Mouse (Mus musculus) embryonic facial prominence, embryonic 11.5 days (tissue): ENCODE results near the gene Rnf208. TPM values are rescaled to one million over a fixed set of nuclear protein-coding genes. Genes with fewer than 3 reads are reported as not detected.

Experiments used
- polyA plus RNA-seq: library from polyadenylated mRNA; unstranded; fragments of >200 nt; fragmentation: Nextera tagmentation; extraction: Ambion mirVana; gene quantifications from 2 replicates; pipeline ENCODE4 v1.2.1, GENCODE M21; 2014

Gene Rnf208
- polyA plus RNA-seq, 1 experiment from 2014 or later, result 7.4 TPM

Other genes with a start within 250 kb of the Rnf208 start
- gene Nsmf, start 187.9 kb upstream of the Rnf208 start, polyA plus RNA-seq, result 29.5 and 36.2 TPM in 2 replicates
- not detected in 2 replicates for gene Entpd8, start 162.0 kb upstream of the Rnf208 start, polyA plus RNA-seq
- 0.13 TPM in 1 of 2 replicates, not detected in the other for gene Noxa1, start 147.1 kb upstream of the Rnf208 start, polyA plus RNA-seq
- 16.8 and 17.0 TPM in 2 replicates for gene Nrarp, start 61.5 kb upstream of the Rnf208 start, polyA plus RNA-seq
- 1.9 and 2.6 TPM in 2 replicates for gene Tor4a, start 45.4 kb upstream of the Rnf208 start, polyA plus RNA-seq
- 90.5 and 92.2 TPM in 2 replicates for gene Nelfb, start 30.8 kb upstream of the Rnf208 start, polyA plus RNA-seq
- gene Stpg3, start 27.6 kb upstream of the Rnf208 start, polyA plus RNA-seq, result not detected in 2 replicates
- gene Fam166a, start 23.5 kb upstream of the Rnf208 start, polyA plus RNA-seq, result 1.4 TPM in 1 of 2 replicates, not detected in the other
- gene Tubb4b, start 17.6 kb upstream of the Rnf208 start, polyA plus RNA-seq, result 456 and 490 TPM in 2 replicates
- gene Slc34a3, start 7.9 kb upstream of the Rnf208 start, polyA plus RNA-seq, result not detected in 2 replicates
- not detected in 2 replicates for gene Rnf224, start 5.5 kb upstream of the Rnf208 start, polyA plus RNA-seq
- gene Cysrt1, start 197 bp downstream of the Rnf208 start, polyA plus RNA-seq, result 0.50 TPM in 1 of 2 replicates, not detected in the other
- gene AL732309.1, start 4.6 kb downstream of the Rnf208 start, polyA plus RNA-seq, result 3.3 and 4.2 TPM in 2 replicates
- 12.8 and 13.3 TPM in 2 replicates for gene Tmem203, start 13.2 kb downstream of the Rnf208 start, polyA plus RNA-seq
- 4.3 and 4.9 TPM in 2 replicates for gene Tprn, start 20.4 kb downstream of the Rnf208 start, polyA plus RNA-seq
- 253 and 254 TPM in 2 replicates for gene Ssna1, start 30.2 kb downstream of the Rnf208 start, polyA plus RNA-seq
- gene Anapc2, start 30.2 kb downstream of the Rnf208 start, polyA plus RNA-seq, result 111 and 113 TPM in 2 replicates
- not detected in 2 replicates for gene Tmem210, start 45.9 kb downstream of the Rnf208 start, polyA plus RNA-seq
- not detected in 2 replicates for gene Lrrc26, start 47.7 kb downstream of the Rnf208 start, polyA plus RNA-seq
- 1.6 TPM in 2 replicates for gene Grin1, start 76.9 kb downstream of the Rnf208 start, polyA plus RNA-seq
- gene Man1b1, start 90.1 kb downstream of the Rnf208 start, polyA plus RNA-seq, result 87.2 and 92.7 TPM in 2 replicates
- 18.2 and 19.1 TPM in 2 replicates for gene Dpp7, start 114.1 kb downstream of the Rnf208 start, polyA plus RNA-seq
- gene Uap1l1, start 123.4 kb downstream of the Rnf208 start, polyA plus RNA-seq, result 5.2 and 8.9 TPM in 2 replicates
- 39.1 and 43.2 TPM in 2 replicates for gene Sapcd2, start 130.1 kb downstream of the Rnf208 start, polyA plus RNA-seq
- gene Entpd2, start 153.6 kb downstream of the Rnf208 start, polyA plus RNA-seq, result 0.10 and 0.28 TPM in 2 replicates
- gene Npdc1, start 157.1 kb downstream of the Rnf208 start, polyA plus RNA-seq, result 26.8 and 38.0 TPM in 2 replicates
- not detected in 2 replicates for gene Fut7, start 181.0 kb downstream of the Rnf208 start, polyA plus RNA-seq
- gene Abca2, start 186.4 kb downstream of the Rnf208 start, polyA plus RNA-seq, result 2.2 TPM in 2 replicates
- 0.71 TPM in 1 of 2 replicates, not detected in the other for gene Clic3, start 214.6 kb downstream of the Rnf208 start, polyA plus RNA-seq
- 12.4 and 14.3 TPM in 2 replicates for gene Paxx, start 218.8 kb downstream of the Rnf208 start, polyA plus RNA-seq
- gene Ptgds, start 227.8 kb downstream of the Rnf208 start, polyA plus RNA-seq, result 0.26 and 0.28 TPM in 2 replicates